Mouse (Mus musculus): Measurements from ENCODE around the gene Rab19. TPM values are rescaled to one million over a fixed set of nuclear protein-coding genes. Genes with fewer than 3 reads are reported as not detected.
"Not testable (repeated sequence)": the region's sequence is repeated elsewhere in the genome, so short reads cannot be mapped to it uniquely, and the experiment has no call there.

Rab19 gene
- polyA plus RNA-seq, 1 experiment from 2014 or later: 8.0 TPM

DNA sequence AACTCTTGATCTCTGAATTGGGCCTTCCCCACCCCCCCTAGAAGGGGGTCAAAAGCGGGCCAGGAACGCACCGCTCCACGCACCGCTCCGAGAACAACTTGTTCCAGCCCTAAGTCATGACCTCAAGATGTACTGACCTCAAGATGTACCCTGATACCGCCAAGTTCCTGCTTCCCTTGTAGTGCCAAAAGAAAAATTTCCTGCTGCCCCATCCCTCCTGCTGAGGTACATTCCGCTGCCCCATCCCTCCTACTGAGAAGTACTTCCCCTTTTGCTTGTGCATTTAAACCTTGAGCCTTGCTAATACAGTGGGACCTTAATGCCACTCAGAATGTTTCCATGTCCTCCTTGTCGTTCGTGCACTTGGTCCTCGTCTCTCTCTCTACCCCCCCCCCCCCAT, 49.7 kb downstream of the Rab19 start:
- Histone ChIP-seq H3K4me3 (ENCODE audit: inconsistent target) (no peak overlapping the region), H3K27ac (no peak overlapping the region), H3K79me2 (ENCODE audit: inconsistent target) (no peaks in the 10 kb centered on the region), H3K36me3 (ENCODE audit: inconsistent target) (no peaks in the 10 kb centered on the region)
- 54% methylated on average over 11 of the region's 11 CpGs for WGBS (ENCODE audit: missing documents)

DNA sequence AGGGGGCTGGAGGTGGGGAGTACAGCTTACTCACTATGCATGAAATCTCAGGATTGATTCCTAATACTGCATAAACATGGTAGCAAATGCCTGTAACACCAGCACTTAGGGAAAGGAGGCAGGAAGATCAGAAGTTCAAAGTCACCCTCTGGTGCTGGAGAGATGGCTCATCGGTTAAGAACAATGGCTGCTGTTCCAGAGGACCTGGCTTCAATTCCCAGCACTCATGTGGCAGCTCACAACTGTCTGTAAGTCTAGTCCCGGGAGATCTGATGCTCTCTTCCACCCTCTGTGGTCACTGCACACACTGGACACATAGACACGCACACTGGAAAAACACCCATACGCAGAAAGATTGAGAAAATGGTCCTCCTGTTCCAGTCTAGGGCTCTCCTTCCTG, 52.2 kb downstream of the Rab19 start:
- WGBS (ENCODE audit: missing documents): 91% methylated on average over 4 of the region's 4 CpGs
- Histone ChIP-seq H3K4me3 (ENCODE audit: inconsistent target) (no peak overlapping the region), H3K36me3 (ENCODE audit: inconsistent target) (no peaks in the 10 kb centered on the region), H3K27ac (no peak overlapping the region), H3K79me2 (ENCODE audit: inconsistent target) (no peaks in the 10 kb centered on the region)

DNA sequence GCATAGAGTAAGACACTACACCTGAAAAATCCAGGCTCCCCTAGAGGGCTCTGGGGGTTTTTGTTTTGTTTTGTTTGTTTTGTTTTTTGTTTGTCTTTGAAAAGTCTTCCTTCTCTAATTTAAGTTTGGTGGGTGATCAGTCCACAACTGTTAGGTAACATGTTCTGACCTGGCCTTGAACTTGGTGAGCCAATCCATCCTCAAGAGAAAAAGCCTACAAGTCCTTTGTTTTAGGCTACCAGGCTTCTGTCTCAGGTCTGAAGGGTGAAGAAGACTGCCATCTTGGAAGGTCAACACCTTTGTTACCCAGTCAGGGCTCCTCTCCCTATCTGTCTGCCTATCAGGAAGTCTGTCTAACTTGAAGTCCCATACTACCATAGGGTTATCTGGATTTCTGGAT, 52.7 kb downstream of the Rab19 start:
- no peaks in the 10 kb centered on the region for H3K36me3 ChIP-seq (ENCODE audit: inconsistent target)
- H3K27ac ChIP-seq: no peak overlapping the region
- H3K4me3 ChIP-seq (ENCODE audit: inconsistent target): no peak overlapping the region
- no peaks in the 10 kb centered on the region for H3K79me2 ChIP-seq (ENCODE audit: inconsistent target)

GRCm38 (mm10) chr6:39434111-39434885, 53.3 kb downstream of the Rab19 start:
- no peak overlapping the region for H3K27ac ChIP-seq
- WGBS (ENCODE audit: missing documents): 96% methylated on average over 2 of the region's 2 CpGs
- no peak overlapping the region for H3K4me3 ChIP-seq (ENCODE audit: inconsistent target)
- no peaks in the 10 kb centered on the region for H3K36me3 ChIP-seq (ENCODE audit: inconsistent target)
- no peaks in the 10 kb centered on the region for H3K79me2 ChIP-seq (ENCODE audit: inconsistent target)

GRCm38 (mm10) chr6:39434886-39435492, 54.0 kb downstream of the Rab19 start:
- 95% methylated on average over 2 of the region's 2 CpGs for WGBS (ENCODE audit: missing documents)
- no peak overlapping the region for H3K4me3 ChIP-seq (ENCODE audit: inconsistent target)
- no peaks in the 10 kb centered on the region for H3K36me3 ChIP-seq (ENCODE audit: inconsistent target)
- no peaks in the 10 kb centered on the region for H3K79me2 ChIP-seq (ENCODE audit: inconsistent target)
- H3K27ac ChIP-seq: no peak overlapping the region

GRCm38 (mm10) chr6:39435875-39436274, 54.9 kb downstream of the Rab19 start:
- H3K4me3 ChIP-seq (ENCODE audit: inconsistent target): no peak overlapping the region
- no peak overlapping the region for H3K27ac ChIP-seq
- no peaks in the 10 kb centered on the region for H3K79me2 ChIP-seq (ENCODE audit: inconsistent target)
- 94% methylated on average over 5 of the region's 5 CpGs for WGBS (ENCODE audit: missing documents)
- no peaks in the 10 kb centered on the region for H3K36me3 ChIP-seq (ENCODE audit: inconsistent target)

DNA sequence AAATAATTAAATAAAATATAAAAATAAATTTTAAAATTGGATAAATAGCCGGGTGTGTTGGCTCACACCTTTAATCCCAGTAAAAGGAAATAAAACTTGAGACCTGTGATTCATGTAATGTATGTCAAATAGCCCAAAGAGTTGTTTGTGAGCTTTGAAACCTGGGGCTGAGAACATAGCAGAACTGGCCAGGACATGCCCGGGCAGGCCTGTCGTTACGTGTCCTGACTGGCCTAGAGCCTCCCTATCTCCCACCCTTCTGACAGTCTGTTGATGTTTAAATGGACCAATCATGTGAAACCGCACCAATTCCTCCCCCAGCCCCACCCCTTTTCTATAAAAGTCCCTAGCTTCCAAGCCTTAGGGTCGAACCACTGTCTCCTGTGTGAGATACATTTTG, 56.5 kb downstream of the Rab19 start:
- not testable (repeated sequence) for H3K4me3 ChIP-seq (ENCODE audit: inconsistent target); H3K79me2 ChIP-seq (ENCODE audit: inconsistent target); H3K36me3 ChIP-seq (ENCODE audit: inconsistent target); H3K27ac ChIP-seq
- WGBS (ENCODE audit: missing documents): 96% methylated on average over 6 of the region's 6 CpGs

Other genes starting within 250 kb of the Rab19 start
- gene Kdm7a, start 174.4 kb upstream of the Rab19 start, polyA plus RNA-seq (2018): 11.0 to 14.5 TPM (median 11.1 TPM) in 3 replicates
- gene Slc37a3, start 3.5 kb upstream of the Rab19 start, polyA plus RNA-seq (2018): 15.2 to 33.3 TPM (median 21.6 TPM) in 3 replicates
- 84.9 to 132 TPM (median 125 TPM) in 3 replicates for gene Mkrn1, start 39.3 kb downstream of the Rab19 start, polyA plus RNA-seq (2018)
- 3.2 to 7.7 TPM (median 5.0 TPM) in 3 replicates for gene Dennd2a, start 176.7 kb downstream of the Rab19 start, polyA plus RNA-seq (2018)
- gene Adck2, start 192.7 kb downstream of the Rab19 start, polyA plus RNA-seq (2018): 6.4 to 12.8 TPM (median 7.8 TPM) in 3 replicates
- not detected in 3 replicates for gene Gm42420, start 204.6 kb downstream of the Rab19 start, polyA plus RNA-seq (2018)
- gene Ndufb2, start 211.4 kb downstream of the Rab19 start, polyA plus RNA-seq (2018): 19.3 to 95.8 TPM (median 73.1 TPM) in 3 replicates

Measured in macrophage (primary cell).